Mouse (Mus musculus): ENCODE measurements at regions not wholly inside any gene's neighbourhood (a gene's known extent, or its start where the extent isn't known, plus 50 kb on each side); places are given as distances from the start of the nearest gene placed in this dataset.
A peak's percentile ranks its signal among the peaks of the same experiment; 100 is the strongest.

DNA sequence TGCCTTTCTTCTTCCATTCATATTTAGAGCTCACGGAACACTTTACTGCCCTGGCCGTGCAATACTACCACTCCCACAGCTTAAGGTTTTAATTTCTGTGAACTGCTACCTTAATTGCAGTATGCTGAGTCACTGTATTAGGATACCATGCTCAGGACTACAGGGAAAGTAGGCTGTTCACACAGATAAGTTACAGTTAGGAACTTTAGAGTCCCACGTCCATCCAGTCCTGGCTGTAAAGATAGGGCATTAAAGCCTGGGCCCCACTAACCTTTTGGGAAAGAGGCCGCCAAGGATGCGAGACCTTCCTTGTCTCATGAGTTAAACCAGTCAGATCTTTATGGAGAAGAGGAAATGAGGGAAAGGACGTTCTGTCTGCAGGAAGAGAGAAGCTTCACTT is 574.6 kb downstream of the Stpg2 start:
- no peak for DNase-seq (ENCODE audit: extremely low read depth, low read depth)

DNA sequence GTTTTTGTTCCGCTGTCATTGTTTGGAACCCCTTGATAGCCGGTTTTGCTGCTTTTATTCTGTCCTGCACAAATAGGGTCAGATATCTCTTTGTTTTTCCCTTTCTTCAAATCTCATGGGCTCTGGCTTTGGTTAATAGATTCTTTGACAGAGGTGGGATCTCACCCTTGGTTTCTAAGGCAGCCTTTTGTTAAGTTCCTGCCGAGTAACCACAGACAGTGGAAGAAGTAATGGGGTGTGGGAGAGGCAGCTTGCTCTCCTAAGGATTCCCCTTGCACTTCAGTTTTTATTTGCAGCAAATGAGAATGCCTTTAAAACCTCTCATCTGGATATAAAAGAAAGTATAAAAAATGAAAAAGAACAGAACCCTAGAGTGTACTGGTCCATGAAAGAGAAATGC is 577.9 kb downstream of the Stpg2 start:
- no peak for DNase-seq (ENCODE audit: extremely low read depth, low read depth)

DNA sequence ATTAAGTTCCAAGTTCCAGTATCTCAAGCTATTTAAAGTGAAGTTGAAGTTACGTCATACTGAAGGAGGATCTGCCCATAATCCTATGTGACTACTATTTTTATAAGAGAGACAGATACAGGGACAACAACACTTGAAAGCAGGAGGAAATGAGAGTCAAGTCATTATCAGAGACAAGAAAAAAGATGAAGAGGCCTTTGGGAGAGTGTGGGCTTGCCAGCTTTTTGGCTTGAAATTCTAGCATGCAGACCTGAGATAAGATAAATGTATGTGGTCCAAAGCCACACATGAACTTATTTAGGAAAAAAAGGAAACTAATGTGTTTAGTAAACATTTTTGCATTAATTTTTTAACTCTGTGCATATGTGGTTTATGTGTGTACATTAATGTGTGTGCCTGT is 581.0 kb downstream of the Stpg2 start:
- DNase-seq (ENCODE audit: extremely low read depth, low read depth): no peak

DNA sequence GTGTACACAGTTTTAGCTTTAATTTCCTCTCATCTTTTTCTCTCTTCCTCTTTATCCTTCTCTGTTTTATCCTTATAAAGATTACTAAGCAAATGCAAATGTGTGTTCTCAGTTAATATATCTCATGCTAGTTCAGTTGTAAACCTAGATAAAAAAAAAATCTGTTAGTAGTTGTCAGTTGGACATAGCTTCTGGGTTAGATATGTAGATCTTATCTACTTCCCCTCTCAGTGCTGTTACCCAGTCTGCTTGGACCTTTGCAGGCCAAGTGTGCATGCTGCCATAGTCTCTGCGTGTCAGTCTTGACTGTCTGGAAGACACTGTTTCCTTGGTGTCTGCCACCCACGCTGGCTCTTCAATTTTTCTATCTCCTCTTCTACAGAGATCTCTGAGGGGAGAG is 583.4 kb downstream of the Stpg2 start:
- no peak for DNase-seq (ENCODE audit: extremely low read depth, low read depth)

DNA sequence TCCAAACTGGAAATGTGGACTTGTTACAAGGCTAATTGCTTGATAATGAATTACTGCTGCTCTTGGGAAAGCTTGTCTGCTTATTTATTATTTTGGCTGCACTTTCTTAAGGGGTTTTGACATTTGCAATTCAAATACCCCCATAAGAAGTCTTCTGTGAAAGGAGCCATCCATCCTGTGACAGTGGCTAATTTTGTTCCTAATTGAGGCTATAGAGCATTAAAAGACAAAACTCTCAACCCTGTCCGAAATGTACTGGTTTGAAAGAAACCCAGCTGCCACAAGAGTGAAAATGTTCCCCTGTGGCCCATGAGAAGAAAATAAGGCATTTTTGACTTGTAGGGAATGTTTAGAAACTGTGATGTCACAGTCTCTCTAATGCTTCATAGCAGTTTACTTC is 591.2 kb downstream of the Stpg2 start:
- DNase-seq (ENCODE audit: extremely low read depth, low read depth): no peak

DNA sequence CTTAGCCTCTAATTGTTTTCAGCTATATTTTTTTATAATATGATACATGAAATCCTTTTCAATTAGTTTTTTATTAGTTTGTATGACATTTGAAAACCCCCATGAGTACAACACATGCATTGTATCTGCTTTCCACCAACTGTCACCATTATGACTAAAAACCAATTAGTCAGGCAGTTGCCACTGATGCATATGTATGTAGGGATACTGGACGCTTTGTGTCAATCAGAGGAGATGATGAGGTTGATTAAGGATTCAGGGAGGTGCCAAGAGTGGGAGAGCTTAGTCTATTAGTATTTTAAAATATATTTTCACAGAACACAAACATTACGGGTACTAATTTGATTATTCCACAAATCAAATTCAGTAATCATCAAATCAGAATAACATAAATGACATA is 593.6 kb downstream of the Stpg2 start:
- DNase-seq (ENCODE audit: extremely low read depth, low read depth): no peak

DNA sequence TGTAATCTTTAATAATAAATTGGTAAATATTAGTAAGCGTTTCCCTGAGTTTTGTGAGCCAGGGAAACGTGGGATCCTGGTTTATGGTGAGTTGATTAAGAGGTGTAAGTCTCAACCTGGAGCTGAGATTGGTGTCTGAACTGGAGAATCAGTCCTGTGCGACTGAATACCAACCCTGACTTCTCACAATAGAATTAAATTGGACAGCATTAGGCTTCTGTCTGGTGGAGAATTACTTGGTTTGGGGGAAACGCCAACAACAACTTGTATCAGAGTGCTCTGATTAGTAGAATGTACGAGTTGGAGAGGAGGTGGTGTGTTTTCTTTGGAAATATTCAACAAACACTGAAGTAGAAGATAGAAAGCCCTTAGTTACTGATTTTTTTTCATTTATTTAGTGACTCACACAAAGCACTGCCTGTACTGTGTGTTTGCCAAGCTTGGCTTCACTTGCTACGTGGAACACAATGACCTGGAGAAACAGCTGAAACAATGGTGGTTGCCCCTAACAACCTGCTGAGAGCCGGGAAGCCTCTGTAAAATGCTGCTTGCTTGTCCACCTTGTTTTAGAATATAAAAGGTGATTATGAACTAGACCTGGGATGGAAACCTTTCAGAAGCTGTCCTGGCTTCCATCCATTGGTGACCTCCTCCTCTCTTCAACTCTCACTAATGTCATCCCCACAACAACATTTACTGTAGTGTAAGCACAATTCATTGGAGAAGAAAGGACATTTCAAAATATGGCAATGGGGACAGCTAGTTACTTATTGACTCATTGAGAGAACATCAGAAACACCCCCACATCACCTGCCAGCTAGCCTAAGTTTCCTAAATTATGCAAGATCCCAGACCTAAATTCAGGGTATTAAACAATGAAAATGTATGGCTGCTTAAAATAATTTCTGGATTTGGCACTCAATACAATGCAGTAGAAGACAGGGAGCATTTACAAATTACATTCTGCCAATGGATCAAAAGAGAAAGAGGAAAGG is 597.5 kb downstream of the Stpg2 start:
- no peak for DNase-seq (ENCODE audit: extremely low read depth, low read depth)

DNA sequence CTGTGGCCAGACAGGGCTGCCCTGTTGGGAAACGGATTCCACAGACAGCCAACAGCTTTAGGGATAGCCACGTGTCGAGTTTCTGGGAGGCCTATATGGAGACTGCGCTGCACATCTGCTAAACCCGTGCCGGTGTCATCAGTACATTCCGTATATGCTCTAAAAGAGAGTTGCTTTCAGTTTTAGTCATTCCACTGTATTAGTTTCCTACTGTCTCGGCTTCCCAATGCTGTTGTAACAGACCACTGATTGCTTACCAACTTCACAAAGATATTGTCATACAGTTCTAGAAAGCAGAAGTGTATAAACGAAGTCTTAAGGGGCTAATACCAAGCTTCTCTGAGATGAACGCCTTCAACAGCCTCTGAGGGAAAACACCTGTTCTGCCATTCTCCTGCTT is 622.5 kb downstream of the Stpg2 start:
- DNase-seq (ENCODE audit: extremely low read depth, low read depth): no peak

DNA sequence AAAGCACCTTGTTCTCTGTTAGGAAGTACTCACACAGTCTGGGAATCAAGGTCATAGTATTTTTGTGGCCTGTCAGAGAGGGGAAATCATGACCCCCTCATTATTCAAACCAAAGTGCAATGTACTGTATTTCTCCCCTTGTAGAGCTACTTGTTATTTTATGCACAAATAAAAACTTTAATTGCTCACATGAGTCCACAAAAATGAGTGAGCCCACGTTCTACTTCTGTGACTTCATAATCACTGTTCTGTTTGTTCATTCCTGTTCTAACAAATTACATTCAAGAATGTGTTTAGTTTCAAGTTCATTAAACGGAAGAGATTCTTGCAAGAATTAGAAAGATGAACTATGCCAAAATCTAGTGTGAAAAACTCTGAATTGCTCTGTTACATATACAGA is 623.1 kb downstream of the Stpg2 start:
- DNase-seq (ENCODE audit: extremely low read depth, low read depth): no peak

DNA sequence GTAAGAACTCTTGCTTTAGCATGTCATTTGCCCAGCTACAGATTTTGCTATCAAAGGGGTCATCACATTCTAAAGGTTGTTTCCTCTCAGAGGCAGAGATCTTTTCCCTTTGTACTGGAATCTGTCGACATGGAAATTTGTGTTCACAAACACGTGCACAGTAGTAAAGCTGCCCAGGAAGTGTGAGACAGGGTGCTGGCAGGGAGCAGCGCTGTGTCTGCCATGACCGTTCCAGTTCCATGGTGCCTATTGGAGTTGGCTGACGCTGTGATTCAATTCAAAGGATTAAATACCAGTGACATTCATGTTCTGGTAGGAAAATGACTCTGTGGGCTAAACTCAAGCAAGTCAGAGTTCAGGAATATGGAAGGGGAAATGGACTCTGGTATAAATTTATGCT is 627.1 kb downstream of the Stpg2 start:
- no peak for DNase-seq (ENCODE audit: extremely low read depth, low read depth)

DNA sequence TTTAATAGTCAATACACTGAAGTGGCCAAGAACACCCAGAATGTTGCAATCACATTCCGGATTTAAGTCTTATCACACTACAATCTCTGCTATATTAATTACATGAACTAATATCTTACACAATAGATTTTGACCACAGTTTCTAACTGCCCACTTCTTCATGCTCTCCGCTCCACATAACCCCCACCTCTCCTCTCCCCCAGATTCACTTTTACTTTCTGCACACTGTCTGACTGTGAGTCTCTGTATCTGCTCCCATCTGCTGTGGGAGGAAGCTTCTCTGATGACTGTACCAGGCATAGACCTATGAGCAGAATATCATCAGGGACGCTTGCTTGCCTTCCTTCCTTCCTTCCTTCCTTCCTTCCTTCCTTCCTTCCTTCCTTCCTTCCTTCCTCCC is 636.5 kb downstream of the Stpg2 start:
- DNase-seq (ENCODE audit: extremely low read depth, low read depth): no peak

DNA sequence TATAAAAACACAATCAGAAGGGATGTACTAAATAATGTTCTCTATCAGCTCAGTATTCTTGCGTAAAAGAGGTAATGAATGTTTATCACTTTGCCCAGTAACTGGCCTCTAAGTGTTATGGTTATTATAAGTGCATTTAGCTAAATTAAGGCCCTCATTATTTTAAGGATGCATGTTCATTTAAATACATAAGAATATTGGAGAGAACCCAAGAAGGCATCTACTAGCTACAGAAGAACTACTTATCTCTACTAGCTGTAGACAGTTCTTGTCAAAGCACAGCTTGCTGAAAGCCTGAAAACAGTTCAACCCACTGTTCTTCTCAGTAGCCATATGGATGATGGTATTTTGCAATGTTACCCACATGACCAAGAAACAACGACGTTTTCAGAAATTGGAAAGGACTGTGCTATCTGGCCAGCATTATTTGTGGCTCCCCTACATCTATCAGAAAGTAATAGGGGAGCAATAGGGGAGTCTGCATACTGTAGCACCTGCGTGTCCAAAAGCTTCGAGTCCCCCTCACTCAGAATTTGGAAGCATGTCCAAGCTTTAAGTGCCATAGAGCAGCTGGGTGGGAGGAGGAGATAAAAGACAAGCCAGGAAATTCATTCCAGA is 637.6 kb downstream of the Stpg2 start:
- DNase-seq (ENCODE audit: extremely low read depth, low read depth): peak; percentile 39

DNA sequence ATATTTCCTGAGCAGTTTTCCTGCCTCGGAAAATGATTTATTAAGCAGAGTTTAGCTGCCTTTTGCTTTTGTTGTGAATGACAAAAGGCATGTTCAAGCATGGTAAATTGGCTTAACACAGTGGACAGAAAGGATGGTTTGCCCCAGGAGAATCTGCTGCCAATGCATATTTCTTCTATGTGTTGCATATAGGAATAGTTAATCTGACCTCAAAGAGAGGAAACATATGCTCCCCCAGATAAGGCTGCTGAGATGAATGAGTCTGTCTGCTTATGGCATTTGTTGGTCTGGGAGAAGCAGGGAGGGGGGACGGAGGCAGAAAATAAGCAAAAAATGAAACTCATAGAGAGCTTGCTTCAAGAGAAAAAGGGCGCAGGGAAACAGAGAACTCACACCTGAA is 638.9 kb downstream of the Stpg2 start:
- peak; percentile 87 for DNase-seq (ENCODE audit: extremely low read depth, low read depth)

DNA sequence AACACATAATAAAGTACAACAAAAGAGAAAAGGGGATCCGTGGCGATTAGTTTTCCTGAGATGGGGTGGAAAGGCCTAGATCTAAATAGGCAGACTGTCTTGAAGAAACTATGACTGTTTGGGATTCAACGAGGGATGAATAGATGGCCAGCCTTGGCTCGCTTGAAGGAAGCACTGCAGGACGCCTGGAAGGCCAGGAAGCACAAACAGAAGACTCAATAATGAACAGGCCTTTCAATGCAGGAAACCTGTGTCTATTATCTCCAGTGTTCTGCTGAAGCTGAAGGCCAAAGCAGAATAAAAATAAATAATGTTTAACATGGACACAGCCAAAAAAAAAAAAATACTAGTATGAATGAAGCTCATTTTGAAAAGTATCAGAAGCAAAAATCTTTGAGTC is 642.3 kb downstream of the Stpg2 start:
- DNase-seq (ENCODE audit: extremely low read depth, low read depth): no peak

DNA sequence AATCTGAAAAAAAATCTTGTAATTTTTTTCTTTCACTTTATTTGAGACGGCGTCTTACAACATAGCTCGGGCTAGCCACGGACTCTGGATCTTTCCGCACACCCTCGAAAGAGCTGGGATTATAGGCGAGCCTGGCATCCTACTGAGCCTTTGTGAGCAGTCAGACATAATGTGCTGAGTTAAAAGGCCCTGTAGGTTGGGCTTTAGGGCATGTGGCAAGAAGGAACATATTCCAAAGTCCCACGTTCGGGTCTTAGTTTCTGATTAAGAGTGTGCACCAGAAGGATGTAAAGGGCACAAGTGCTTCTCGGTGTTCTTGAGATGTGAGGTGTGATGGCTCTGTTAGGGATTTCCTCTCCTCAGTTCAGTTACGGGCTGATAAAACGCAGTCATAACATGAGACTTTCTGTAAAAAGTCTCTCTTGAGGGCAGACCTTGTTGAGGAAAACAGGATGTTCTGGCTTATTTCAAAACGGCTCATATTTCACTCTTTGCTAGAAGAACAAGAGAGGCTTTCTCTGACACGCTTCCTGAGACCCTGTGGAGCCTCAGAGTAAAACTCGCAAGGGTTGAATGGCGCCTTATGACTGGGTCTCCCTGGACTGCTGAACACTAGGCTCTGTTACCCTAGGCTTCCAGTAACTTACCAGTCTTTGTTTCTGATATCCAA is 654.6 kb downstream of the Stpg2 start:
- no peak for DNase-seq (ENCODE audit: extremely low read depth, low read depth)

DNA sequence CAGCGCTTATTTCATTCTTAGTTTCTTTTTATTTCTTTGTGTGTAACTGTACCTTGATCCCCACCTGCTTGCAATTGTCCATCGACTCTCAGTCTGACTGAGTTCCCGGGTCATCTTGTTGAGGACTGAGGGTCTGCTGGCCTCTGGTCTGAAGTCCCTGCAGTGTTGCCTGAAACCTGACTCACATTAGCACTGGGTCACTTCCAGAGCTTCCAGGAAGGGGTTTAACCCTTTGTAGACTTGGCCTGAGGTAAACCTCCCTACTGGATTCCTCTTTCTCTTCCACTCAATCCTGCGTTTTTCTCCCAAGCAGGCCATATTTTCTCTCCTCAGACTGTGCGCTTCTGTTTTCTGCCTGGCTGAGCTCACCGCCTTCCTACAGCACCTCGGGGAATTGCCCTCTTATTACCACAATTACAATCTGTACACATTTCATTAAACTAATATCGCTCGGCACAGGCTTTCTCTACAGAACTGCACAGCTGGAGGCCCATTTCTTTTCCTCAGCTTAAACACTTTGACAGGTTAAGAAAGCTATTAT is 655.4 kb downstream of the Stpg2 start:
- DNase-seq (ENCODE audit: extremely low read depth, low read depth): no peak

DNA sequence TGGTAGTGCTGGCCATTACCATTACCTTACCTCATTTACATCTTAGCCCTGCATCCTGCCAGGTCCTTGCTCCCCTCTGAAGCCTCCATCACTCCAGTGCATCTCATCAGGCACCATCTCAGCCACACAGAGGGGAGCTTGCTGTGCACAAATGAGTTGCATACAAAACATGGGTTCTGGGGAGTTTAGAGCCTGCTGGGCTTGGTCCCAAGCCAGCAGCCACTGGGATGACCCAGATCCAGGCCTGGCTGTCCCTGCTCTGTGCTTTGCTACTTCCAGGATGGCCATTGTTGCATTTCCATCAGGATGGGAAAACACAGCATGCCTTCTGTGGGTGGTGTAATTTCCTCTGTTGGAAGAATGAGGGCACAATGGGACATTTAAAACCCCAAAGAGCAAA is 660.8 kb downstream of the Stpg2 start:
- DNase-seq (ENCODE audit: extremely low read depth, low read depth): no peak

DNA sequence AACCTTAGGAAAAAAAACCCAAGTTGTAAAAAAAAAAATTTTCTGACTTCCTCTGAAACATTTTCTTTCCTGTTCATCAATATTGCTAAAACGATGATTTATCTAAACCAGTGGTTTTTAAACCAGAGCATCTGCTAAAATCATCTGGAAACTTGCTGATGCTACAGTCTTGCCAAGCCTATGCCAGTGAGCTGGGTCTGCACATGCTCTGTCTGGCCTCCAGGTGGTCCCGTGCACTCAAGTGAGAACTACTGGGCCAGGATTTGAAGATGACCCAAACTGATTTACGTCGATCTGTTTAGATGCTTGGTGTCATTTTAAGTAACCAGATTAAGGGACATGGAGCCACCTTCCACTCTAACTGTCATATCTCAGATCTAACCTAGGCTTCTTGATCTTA is 661.5 kb downstream of the Stpg2 start:
- no peak for DNase-seq (ENCODE audit: extremely low read depth, low read depth)

DNA sequence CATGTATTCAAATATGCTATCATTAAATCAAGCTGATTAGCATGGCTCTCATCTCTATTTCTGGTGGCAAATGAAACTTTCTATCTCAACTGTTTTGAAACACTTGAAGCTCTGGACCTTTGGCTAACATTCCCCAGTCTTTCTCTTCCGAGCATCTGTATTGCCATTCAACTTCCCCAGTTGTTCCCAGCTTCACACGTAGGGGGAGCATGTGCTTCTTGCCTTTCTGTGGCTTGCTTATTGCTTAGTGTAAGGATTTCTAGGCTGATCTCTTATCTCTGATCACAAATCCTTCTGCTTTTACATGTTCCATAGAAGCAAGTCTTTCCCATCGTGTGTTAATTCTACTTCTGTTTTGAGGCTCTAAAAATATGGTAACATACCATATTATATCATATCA is 662.0 kb downstream of the Stpg2 start:
- no peak for DNase-seq (ENCODE audit: extremely low read depth, low read depth)

DNA sequence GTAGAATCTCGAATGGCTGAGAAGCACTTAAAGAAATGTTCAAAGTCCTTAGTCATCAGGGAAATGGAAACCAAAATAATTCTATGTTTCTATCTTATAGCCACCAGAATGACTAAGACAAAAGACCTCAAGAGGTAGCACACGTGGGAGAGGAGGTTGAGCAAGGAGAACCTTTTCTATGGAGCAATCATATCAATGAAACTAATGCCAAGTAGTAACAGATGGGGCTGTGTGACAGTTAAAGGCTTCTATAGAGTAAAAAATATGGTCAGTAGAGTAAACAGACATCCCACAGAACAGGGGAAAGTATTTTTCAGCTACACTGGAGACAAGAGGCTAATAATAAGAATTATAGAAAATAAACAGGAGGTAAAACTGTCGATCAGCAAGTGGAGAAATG is 664.3 kb downstream of the Stpg2 start:
- no peak for DNase-seq (ENCODE audit: extremely low read depth, low read depth)

DNA sequence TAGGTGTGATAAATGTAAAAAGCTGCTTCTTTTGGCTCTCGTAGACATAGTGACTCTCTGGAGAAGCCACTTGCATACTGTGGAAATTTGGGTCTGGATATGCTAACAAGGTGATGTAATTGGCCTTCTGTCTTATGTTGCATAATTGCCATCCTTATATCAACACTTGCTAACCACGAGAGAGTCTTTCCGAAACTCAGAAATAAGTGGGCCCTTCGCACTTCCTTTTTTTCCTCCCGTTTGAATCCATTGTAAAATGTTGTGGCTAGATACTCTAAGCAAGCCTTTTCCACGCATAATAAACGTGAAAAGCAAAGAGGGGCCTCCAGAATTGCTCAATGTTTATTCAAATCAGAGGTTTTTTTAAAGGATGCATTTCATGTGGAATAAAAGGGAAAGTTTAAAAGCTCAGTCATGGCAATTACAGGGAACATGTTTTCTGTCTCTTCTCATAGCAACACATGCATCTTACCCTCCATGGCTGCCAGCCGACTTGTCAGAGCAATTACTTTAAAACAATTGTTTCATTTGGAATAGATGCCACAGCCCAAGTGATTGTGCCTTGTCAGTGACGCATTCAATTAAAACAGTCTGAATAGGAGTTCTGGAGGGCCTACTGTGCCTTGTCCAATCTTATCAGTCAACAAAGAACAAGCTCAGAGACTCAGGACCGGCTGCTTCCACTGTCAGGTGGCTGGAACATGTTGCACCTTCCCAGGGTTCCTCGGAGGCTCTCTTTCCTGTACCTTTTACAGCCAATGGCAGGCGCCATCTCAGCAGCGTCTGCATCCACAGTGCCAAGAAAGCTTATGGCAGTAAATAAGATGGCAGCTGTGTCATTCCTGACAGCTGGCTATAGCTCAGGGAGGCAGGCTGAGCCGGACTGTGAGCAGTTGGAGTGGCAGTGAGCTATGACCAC is 680.7 kb downstream of the Stpg2 start:
- DNase-seq (ENCODE audit: extremely low read depth, low read depth): peak; percentile 12

Measured in MEL-GATA-1-ER (cell line).